Mouse (Mus musculus) spleen, adult 10 weeks (tissue): Measurements from ENCODE around the gene Cstl1. TPM values are rescaled to one million over a fixed set of nuclear protein-coding genes. Genes with fewer than 3 reads are reported as not detected.

Experiments
- polyA plus RNA-seq: library from polyadenylated mRNA; stranded (reverse); fragments of 350-450 nt; fragmentation: Illumina TruSeq; extraction: RNeasy Lipid Tissue Mini Kit (QIAGEN cat#74804); gene quantifications from one replicate; pipeline ENCODE4 v1.2.3, GENCODE M21; 2015; ENCODE audit warnings: low replicate concordance; ENCODE audit not compliant: insufficient read depth

Gene Cstl1
- not detected for polyA plus RNA-seq

GRCm38 (mm10) chr2:148750058-148750457 lies at the start of gene Cstl1:
TSS of gene Cstl1 (plus strand) at chr2:148750358.

GRCm38 (mm10) chr2:148732327-148733000 lies 17.7 kb upstream of the Cstl1 start, which contains the start of gene Napb:
TSS of gene Napb (minus strand) at chr2:148732467.

GRCm38 (mm10) chr2:148771397-148771796 lies 21.2 kb downstream of the Cstl1 start, which contains the start of gene Cst11:
TSS of gene Cst11 (minus strand) at chr2:148771497.

GRCm38 (mm10) chr2:148781709-148782108 lies 31.6 kb downstream of the Cstl1 start, which contains the start of gene 8030411F24Rik:
TSS of gene 8030411F24Rik (plus strand) at chr2:148782009.

GRCm38 (mm10) chr2:148789142-148789541 lies 39.0 kb downstream of the Cstl1 start, which contains the start of gene Cst12:
TSS of gene Cst12 (plus strand) at chr2:148789361.

GRCm38 (mm10) chr2:148798485-148798884 lies 48.3 kb downstream of the Cstl1 start, which contains the start of gene Cst8:
TSS of gene Cst8 (plus strand) at chr2:148798785.

Other genes with a start within 250 kb of the Cstl1 start
- gene Nxt1, start 77.8 kb upstream of the Cstl1 start, polyA plus RNA-seq: 25.6 TPM
- 17.3 TPM for gene Gzf1, start 69.3 kb upstream of the Cstl1 start, polyA plus RNA-seq
- 0.97 TPM for gene Napb, start 17.9 kb upstream of the Cstl1 start, polyA plus RNA-seq
- gene Cst11, start 21.1 kb downstream of the Cstl1 start, polyA plus RNA-seq: not detected
- not detected for gene 8030411F24Rik, start 31.7 kb downstream of the Cstl1 start, polyA plus RNA-seq
- gene Cst12, start 39.0 kb downstream of the Cstl1 start, polyA plus RNA-seq: not detected
- gene Cst8, start 48.4 kb downstream of the Cstl1 start, polyA plus RNA-seq: not detected
- gene Cst13, start 69.7 kb downstream of the Cstl1 start, polyA plus RNA-seq: not detected
- not detected for gene Cst9, start 84.8 kb downstream of the Cstl1 start, polyA plus RNA-seq
- not detected for gene 9230104L09Rik, start 114.7 kb downstream of the Cstl1 start, polyA plus RNA-seq
- gene Cst3, start 125.3 kb downstream of the Cstl1 start, polyA plus RNA-seq: 519 TPM